Mouse (Mus musculus): ENCODE measurements around the gene Cacna1c. TPM values are rescaled to one million over a fixed set of nuclear protein-coding genes. Genes with fewer than 3 reads are reported as not detected.
"Not testable (repeated sequence)": the region's sequence is repeated elsewhere in the genome, so short reads cannot be mapped to it uniquely, and the experiment has no call there.

The Cacna1c gene
- polyA plus RNA-seq, 1 experiment from 2014 or later, result 44.0 TPM

DNA sequence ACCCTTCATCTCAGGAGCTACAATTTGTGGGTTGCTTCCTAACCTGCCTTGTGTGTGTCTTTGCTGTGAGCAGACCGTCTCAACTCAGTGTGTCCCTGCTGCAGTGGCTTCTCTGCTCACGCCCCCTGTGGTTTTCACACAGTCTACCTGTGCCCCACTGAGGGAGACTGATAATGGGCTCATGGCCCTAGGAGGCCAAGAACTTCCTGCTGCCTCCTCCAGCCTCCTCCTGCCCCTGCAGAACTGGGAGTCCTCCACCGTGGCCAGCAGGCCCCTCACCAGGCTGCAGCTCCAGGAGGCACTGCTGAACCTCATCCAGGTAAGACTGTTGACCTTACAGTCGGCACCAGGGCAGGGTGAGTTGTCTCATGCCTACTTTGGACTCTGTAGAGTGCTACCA, 21.4 kb upstream of the Cacna1c start:
- Histone ChIP-seq H3K27ac (ENCODE audit: low read depth, low read length) (no peak overlapping the region), H3K36me3 (ENCODE audit: control insufficient read depth, insufficient read depth, low read length) (no peaks in the 10 kb centered on the region; the same call in 1 of the 2 replicates), H3K27me3 (ENCODE audit: control insufficient read depth, insufficient read depth, low read length) (no peaks in the 10 kb centered on the region), H3K9me3 (replicated peaks; ENCODE audit: control insufficient read depth, low read length) (no peaks in the 10 kb centered on the region), H3K4me1 (ENCODE audit: control insufficient read depth, insufficient read depth, low read length) (peaks cover 47% of the 10 kb centered on the region), H3K4me2 (no peak overlapping the region; the same call in 1 of the 2 replicates), H3K4me3 (ENCODE audit: low read depth, low read length) (no peak overlapping the region), H3K9ac (ENCODE audit: low read depth, low read length) (no peak overlapping the region)
- no peak for ATAC-seq (replicated peaks; ENCODE audit: insufficient number of reproducible peaks, low FRiP score, low TSS enrichment)
- 43% methylated on average over 4 of the region's 4 CpGs for WGBS (ENCODE audit: insufficient replicate concordance)

DNA sequence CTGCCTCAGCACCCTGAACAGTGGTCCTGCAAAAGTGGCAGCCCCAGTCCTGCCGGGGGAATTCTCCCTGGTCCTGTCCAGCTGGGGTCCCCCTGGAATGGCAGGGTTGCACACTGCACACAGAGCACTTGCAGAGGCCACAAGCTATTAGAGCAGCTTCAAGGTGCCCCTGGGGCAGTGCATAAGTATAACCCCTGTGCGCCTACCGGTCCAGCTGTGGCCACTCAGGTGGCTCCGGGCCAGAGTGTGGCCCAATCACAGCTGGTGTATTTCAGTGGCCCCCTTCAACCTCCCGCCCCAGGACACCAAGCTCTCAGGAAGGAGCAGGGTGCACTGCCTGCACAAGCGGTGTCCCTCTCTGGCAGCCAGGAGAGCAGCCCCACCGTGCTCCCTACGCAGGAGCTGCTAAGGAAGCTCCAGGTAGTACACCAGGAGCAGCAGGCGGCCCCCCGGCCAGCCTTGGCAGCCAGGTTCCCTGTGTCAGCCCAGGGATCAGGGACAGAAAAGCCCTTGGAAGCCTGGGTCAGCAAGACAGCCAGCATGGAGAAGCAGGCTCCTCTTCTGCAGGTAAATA, 18.9 kb upstream of the Cacna1c start:
- 61% methylated on average over 10 of the region's 10 CpGs for WGBS (ENCODE audit: insufficient replicate concordance)
- Histone ChIP-seq H3K9ac (ENCODE audit: low read depth, low read length) (peak overlapping the region; percentile 34; the same call in 1 of the 2 replicates), H3K27ac (ENCODE audit: low read depth, low read length) (peak overlapping the region; percentile 73), H3K27me3 (ENCODE audit: control insufficient read depth, insufficient read depth, low read length) (no peaks in the 10 kb centered on the region), H3K4me2 (peak overlapping the region; percentile 48), H3K4me3 (ENCODE audit: low read depth, low read length) (no peak overlapping the region), H3K4me1 (ENCODE audit: control insufficient read depth, insufficient read depth, low read length) (peaks cover 47% of the 10 kb centered on the region), H3K36me3 (ENCODE audit: control insufficient read depth, insufficient read depth, low read length) (no peaks in the 10 kb centered on the region; the same call in 1 of the 2 replicates), H3K9me3 (replicated peaks; ENCODE audit: control insufficient read depth, low read length) (no peaks in the 10 kb centered on the region)
- peak; percentile 39; the same call in 1 of the 2 replicates for ATAC-seq (replicated peaks; ENCODE audit: insufficient number of reproducible peaks, low FRiP score, low TSS enrichment)

DNA sequence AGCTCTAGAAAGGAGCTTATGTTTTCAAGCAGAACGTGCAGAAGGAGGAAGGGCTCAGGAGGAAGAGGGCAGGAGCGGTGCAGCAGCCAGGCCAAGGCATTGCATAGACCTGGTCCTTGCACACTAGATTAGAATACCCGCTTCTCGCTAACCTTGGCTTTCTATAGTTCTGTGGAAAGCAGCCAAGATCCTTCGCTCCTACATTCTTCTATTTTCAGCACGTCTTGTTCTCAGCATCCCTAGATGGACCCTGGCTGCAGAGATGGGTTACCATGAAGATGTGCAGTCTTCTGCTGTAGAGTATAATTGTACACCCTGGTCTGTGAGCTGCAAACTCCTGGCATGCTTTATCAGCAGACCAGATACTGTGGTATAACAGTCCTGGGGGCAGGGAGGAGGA, 18.0 kb upstream of the Cacna1c start:
- no peaks in the 10 kb centered on the region for H3K9me3 ChIP-seq (replicated peaks; ENCODE audit: control insufficient read depth, low read length)
- 49% methylated on average over 6 of the region's 6 CpGs for WGBS (ENCODE audit: insufficient replicate concordance)
- no peak for ATAC-seq (replicated peaks; ENCODE audit: insufficient number of reproducible peaks, low FRiP score, low TSS enrichment)
- peak overlapping the region; percentile 73 for H3K27ac ChIP-seq (ENCODE audit: low read depth, low read length)
- H3K4me2 ChIP-seq, result peak overlapping the region; percentile 48
- H3K4me3 ChIP-seq (ENCODE audit: low read depth, low read length), result no peak overlapping the region
- 0 out of 2 replicates have a peak overlapping the region, but pooled peaks have one; percentile 10 for H3K9ac ChIP-seq (ENCODE audit: low read depth, low read length)
- H3K4me1 ChIP-seq (ENCODE audit: control insufficient read depth, insufficient read depth, low read length), result peaks cover 40% of the 10 kb centered on the region
- no peaks in the 10 kb centered on the region for H3K27me3 ChIP-seq (ENCODE audit: control insufficient read depth, insufficient read depth, low read length)
- H3K36me3 ChIP-seq (ENCODE audit: control insufficient read depth, insufficient read depth, low read length), result no peaks in the 10 kb centered on the region; the same call in 1 of the 2 replicates

DNA sequence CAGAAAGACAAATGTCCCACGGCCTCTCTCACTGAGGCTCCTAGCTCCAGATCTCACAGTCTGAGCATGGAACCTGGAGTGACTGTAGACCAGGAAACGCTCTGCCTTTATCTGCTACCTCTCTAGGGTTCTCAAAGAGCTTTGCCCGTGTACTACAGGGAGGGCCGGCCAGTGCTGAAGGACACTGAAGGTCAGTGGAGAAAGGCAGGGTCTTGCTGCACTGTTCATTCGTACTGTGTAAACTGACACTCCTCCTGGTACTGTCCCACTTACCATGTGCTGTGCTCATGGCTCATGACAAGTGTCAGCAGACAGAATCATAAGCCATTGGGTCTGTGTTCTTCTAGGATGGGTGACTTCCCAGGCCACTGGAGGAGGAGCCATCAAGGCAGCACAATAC, 17.2 kb upstream of the Cacna1c start:
- no peaks in the 10 kb centered on the region for H3K9me3 ChIP-seq (replicated peaks; ENCODE audit: control insufficient read depth, low read length)
- peak; percentile 59; the same call in 1 of the 2 replicates for ATAC-seq (replicated peaks; ENCODE audit: insufficient number of reproducible peaks, low FRiP score, low TSS enrichment)
- WGBS (ENCODE audit: insufficient replicate concordance), result 54% methylated on average over 5 of the region's 5 CpGs
- no peak overlapping the region for H3K9ac ChIP-seq (ENCODE audit: low read depth, low read length)
- H3K27ac ChIP-seq (ENCODE audit: low read depth, low read length), result peak overlapping the region; percentile 85
- H3K36me3 ChIP-seq (ENCODE audit: control insufficient read depth, insufficient read depth, low read length), result no peaks in the 10 kb centered on the region; the same call in 1 of the 2 replicates
- H3K4me2 ChIP-seq, result no peak overlapping the region
- H3K4me1 ChIP-seq (ENCODE audit: control insufficient read depth, insufficient read depth, low read length), result peaks cover 38% of the 10 kb centered on the region
- no peak overlapping the region for H3K4me3 ChIP-seq (ENCODE audit: low read depth, low read length)
- H3K27me3 ChIP-seq (ENCODE audit: control insufficient read depth, insufficient read depth, low read length), result no peaks in the 10 kb centered on the region

DNA sequence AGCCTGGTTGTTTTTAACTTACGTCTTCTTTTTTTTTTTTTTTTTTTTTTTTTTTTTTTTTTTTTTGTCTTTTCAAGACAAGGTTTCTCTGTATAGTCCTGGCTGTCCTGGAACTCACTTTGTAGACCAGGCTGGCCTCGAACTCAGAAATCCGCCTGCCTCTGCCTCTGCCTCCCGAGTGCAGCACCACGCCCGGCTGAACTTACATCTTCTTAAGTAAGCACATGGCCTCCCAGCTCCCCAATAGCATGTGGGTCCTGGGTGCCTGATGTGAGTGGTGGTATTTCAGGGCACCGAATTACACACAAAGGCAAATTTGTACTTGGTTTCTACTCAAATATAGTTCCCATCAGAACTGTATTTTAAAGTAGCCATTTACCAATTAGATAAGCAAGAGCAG, 9.8 kb upstream of the Cacna1c start:
- peaks cover 16% of the 10 kb centered on the region for H3K4me1 ChIP-seq (ENCODE audit: control insufficient read depth, insufficient read depth, low read length)
- H3K9me3 ChIP-seq (replicated peaks; ENCODE audit: control insufficient read depth, low read length); ATAC-seq (replicated peaks; ENCODE audit: insufficient number of reproducible peaks, low FRiP score, low TSS enrichment); H3K27ac ChIP-seq (ENCODE audit: low read depth, low read length); H3K9ac ChIP-seq (ENCODE audit: low read depth, low read length); H3K36me3 ChIP-seq (ENCODE audit: control insufficient read depth, insufficient read depth, low read length); H3K4me3 ChIP-seq (ENCODE audit: low read depth, low read length); H3K4me2 ChIP-seq; H3K27me3 ChIP-seq (ENCODE audit: control insufficient read depth, insufficient read depth, low read length): not testable (repeated sequence)
- 88% methylated on average over 7 of the region's 7 CpGs for WGBS (ENCODE audit: insufficient replicate concordance)

DNA sequence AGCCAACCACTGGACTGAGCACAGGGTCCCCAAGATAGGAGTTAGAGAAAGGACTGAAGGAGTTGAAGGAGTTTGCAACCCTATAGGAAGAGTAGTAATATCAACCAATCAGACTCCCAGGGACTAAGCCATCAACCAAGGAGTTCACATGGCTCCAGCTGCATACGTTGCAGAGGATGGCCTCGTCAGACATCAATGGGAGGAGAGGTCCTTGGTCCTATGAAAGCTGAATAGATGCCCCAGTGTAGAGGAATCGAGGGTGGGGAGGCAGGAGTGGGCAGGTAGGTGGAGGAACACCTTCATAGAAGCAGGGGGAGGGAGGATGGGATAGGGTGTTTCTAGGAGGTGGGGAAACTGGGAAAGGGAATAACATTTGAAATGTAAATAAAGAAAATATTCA, 8.7 kb upstream of the Cacna1c start:
- WGBS (ENCODE audit: insufficient replicate concordance), result 64% methylated on average over 3 of the region's 3 CpGs
- ATAC-seq (replicated peaks; ENCODE audit: insufficient number of reproducible peaks, low FRiP score, low TSS enrichment), result no peak
- H3K4me3 ChIP-seq (ENCODE audit: low read depth, low read length), result no peak overlapping the region
- peaks cover 25% of the 10 kb centered on the region for H3K4me1 ChIP-seq (ENCODE audit: control insufficient read depth, insufficient read depth, low read length)
- H3K36me3 ChIP-seq (ENCODE audit: control insufficient read depth, insufficient read depth, low read length), result no peaks in the 10 kb centered on the region
- no peaks in the 10 kb centered on the region for H3K9me3 ChIP-seq (replicated peaks; ENCODE audit: control insufficient read depth, low read length)
- H3K4me2 ChIP-seq, result no peak overlapping the region
- peak overlapping the region; percentile 30; the same call in 1 of the 2 replicates for H3K27ac ChIP-seq (ENCODE audit: low read depth, low read length)
- H3K9ac ChIP-seq (ENCODE audit: low read depth, low read length), result no peak overlapping the region
- H3K27me3 ChIP-seq (ENCODE audit: control insufficient read depth, insufficient read depth, low read length), result no peaks in the 10 kb centered on the region

DNA sequence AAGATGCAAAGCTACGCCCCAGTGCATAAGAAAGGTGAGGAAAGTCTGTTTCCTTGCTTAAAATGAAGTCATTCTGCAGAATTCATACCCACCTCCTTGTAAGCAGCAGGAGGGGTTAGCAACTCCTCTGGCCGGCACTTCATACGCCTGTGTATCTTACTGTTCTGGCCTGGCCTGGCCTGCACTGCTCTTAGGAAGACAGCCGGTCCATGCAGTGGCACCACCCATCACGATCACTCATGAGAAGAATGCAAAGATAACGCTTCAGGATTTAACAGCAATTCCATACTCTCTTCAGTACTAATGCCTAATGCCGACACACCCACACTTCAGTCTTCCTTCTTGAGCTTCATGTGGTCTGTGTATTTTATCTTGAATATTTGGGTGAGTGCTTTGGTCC, 8.1 kb upstream of the Cacna1c start:
- H3K9ac ChIP-seq (ENCODE audit: low read depth, low read length), result no peak overlapping the region
- WGBS (ENCODE audit: insufficient replicate concordance), result 42% methylated on average over 7 of the region's 7 CpGs
- no peaks in the 10 kb centered on the region for H3K27me3 ChIP-seq (ENCODE audit: control insufficient read depth, insufficient read depth, low read length)
- peak overlapping the region; percentile 30 for H3K27ac ChIP-seq (ENCODE audit: low read depth, low read length)
- H3K4me2 ChIP-seq, result no peak overlapping the region
- ATAC-seq (replicated peaks; ENCODE audit: insufficient number of reproducible peaks, low FRiP score, low TSS enrichment), result no peak; the same call in 1 of the 2 replicates
- H3K9me3 ChIP-seq (replicated peaks; ENCODE audit: control insufficient read depth, low read length), result no peaks in the 10 kb centered on the region
- H3K36me3 ChIP-seq (ENCODE audit: control insufficient read depth, insufficient read depth, low read length), result no peaks in the 10 kb centered on the region
- no peak overlapping the region for H3K4me3 ChIP-seq (ENCODE audit: low read depth, low read length)
- H3K4me1 ChIP-seq (ENCODE audit: control insufficient read depth, insufficient read depth, low read length), result peaks cover 30% of the 10 kb centered on the region

DNA sequence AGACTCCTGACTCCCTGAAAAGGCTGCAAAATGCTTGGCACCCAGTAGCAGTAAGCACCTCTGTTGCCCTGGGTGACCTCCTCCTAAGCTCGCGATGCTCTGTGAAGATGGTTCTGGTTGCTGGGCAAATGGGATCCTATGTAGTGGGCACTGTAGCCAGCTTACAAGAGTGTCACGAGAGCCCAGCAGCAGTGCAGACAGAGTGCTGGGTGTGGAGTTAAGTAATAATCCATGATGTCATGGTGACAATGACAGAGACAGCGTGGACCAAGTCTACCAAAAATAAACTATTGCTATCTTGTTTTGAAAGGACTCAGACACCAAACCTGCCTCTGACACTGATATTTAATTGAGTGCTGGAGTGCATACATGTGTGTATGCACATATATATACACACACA, 5.4 kb upstream of the Cacna1c start:
- no peak overlapping the region for H3K4me2 ChIP-seq
- 61% methylated on average over 4 of the region's 4 CpGs for WGBS (ENCODE audit: insufficient replicate concordance)
- H3K4me1 ChIP-seq (ENCODE audit: control insufficient read depth, insufficient read depth, low read length), result peaks cover 54% of the 10 kb centered on the region
- no peaks in the 10 kb centered on the region for H3K27me3 ChIP-seq (ENCODE audit: control insufficient read depth, insufficient read depth, low read length)
- H3K27ac ChIP-seq (ENCODE audit: low read depth, low read length), result no peak overlapping the region
- H3K9ac ChIP-seq (ENCODE audit: low read depth, low read length), result no peak overlapping the region
- no peaks in the 10 kb centered on the region for H3K36me3 ChIP-seq (ENCODE audit: control insufficient read depth, insufficient read depth, low read length)
- no peak overlapping the region for H3K4me3 ChIP-seq (ENCODE audit: low read depth, low read length)
- no peaks in the 10 kb centered on the region for H3K9me3 ChIP-seq (replicated peaks; ENCODE audit: control insufficient read depth, low read length)
- ATAC-seq (replicated peaks; ENCODE audit: insufficient number of reproducible peaks, low FRiP score, low TSS enrichment), result no peak

DNA sequence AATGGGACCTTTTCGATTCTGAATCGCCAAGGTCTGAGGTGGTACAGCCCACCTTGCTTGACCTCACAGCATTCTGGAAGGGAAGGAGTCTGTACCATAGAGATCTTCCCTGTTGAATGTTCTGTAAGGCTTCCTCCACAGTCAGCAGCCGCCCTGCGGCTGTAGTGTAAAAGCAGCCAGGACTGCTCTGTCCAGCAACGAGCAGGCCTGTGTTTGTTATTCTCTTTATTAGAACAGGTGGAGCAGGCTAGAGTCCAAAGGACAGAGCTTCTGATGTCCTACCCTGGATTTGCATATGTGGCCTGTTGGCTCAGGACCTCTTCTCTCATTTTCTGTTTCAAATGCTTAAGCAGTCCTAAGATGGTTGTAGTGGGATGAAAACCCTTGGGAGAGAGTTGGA, 4.1 kb upstream of the Cacna1c start:
- Histone ChIP-seq H3K9me3 (replicated peaks; ENCODE audit: control insufficient read depth, low read length) (no peaks in the 10 kb centered on the region), H3K4me3 (ENCODE audit: low read depth, low read length) (no peak overlapping the region), H3K36me3 (ENCODE audit: control insufficient read depth, insufficient read depth, low read length) (no peaks in the 10 kb centered on the region), H3K9ac (ENCODE audit: low read depth, low read length) (no peak overlapping the region), H3K27ac (ENCODE audit: low read depth, low read length) (peak overlapping the region; percentile 31; the same call in 1 of the 2 replicates), H3K27me3 (ENCODE audit: control insufficient read depth, insufficient read depth, low read length) (no peaks in the 10 kb centered on the region), H3K4me1 (ENCODE audit: control insufficient read depth, insufficient read depth, low read length) (peaks cover 55% of the 10 kb centered on the region), H3K4me2 (no peak overlapping the region)
- 62% methylated on average over 5 of the region's 5 CpGs for WGBS (ENCODE audit: insufficient replicate concordance)
- ATAC-seq (replicated peaks; ENCODE audit: insufficient number of reproducible peaks, low FRiP score, low TSS enrichment), result no peak

All from heart, embryonic 11.5 days (tissue).